Mouse (Mus musculus) lung, postnatal 0 days (tissue): Measurements from ENCODE around the gene Vps13a.

Experiments
- CTCF ChIP-seq: IDR thresholded peaks from 2 replicates; pipeline ENCODE4 v1.5.1; 2016; ENCODE audit warnings: antibody characterized with exemption, mild to moderate bottlenecking
- EP300 ChIP-seq: IDR thresholded peaks from 2 replicates; pipeline ENCODE4 v1.6.1; 2016; ENCODE audit warnings: antibody characterized with exemption, mild to moderate bottlenecking, control low read depth

DNA sequence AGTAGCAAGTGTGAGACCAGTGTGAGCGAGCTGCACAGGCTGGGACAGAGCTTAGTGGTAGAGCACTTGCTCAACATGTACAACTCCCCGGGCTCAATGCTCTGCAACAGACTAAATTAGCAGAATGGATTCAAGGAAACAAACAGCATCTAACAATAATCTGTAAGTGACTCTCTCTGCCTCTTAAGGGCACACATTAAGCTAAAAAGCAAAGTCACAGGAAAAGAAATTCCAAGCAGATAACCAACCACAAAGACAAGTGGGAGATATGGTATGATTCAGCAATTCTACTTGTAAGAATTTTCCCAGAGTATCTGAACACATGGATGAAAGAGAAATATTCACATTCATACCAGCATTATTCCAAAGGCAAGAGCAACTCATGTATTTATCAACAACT lies 13.3 kb downstream of the Vps13a start:
- TF ChIP-seq CTCF, result no peak
- TF ChIP-seq EP300, result no peak
